Mouse (Mus musculus): Measurements from ENCODE around the gene Rusc2. TPM values are rescaled to one million over a fixed set of nuclear protein-coding genes. Genes with fewer than 3 reads are reported as not detected.

Gene Rusc2
- polyA plus RNA-seq (2012; rRNA removed), result 24.1 and 30.0 TPM in 2 replicates

GRCm38 (mm10) chr4:43381408-43382154 is at the start of gene Rusc2:
Rusc2 (plus strand) TSS chr4:43381979.
- TF ChIP-seq POLR2A (IDR thresholded peaks at IDR 0.05; ENCODE audit: control insufficient read depth, low read depth, low read length) (peak; percentile 61), CTCF (IDR thresholded peaks at IDR 0.05; ENCODE audit: control insufficient read depth, insufficient read depth, insufficient replicate concordance, low read depth, low read length) (no peak)
- Histone ChIP-seq H3K36me3 (ENCODE audit: control insufficient read depth, insufficient read depth, low read length) (no peaks in the 10 kb centered on the region), H3K4me1 (ENCODE audit: control insufficient read depth, insufficient read depth, low read length) (peaks cover 23% of the 10 kb centered on the region), H3K4me3 (ENCODE audit: control insufficient read depth, low read depth, low read length) (peak within 1 kb of the TSS; percentile 77), H3K27ac (ENCODE audit: control insufficient read depth, insufficient read depth, low read depth, low read length) (peak within 1 kb of the TSS; percentile 81), H3K27me3 (ENCODE audit: control insufficient read depth, insufficient read depth, low read length) (no peaks in the 10 kb centered on the region)

GRCm38 (mm10) chr4:43334771-43335170 is 47.0 kb upstream of the Rusc2 start:
- no peaks in the 10 kb centered on the region for H3K36me3 ChIP-seq (ENCODE audit: control insufficient read depth, insufficient read depth, low read length)
- no peak for TF ChIP-seq POLR2A (IDR thresholded peaks at IDR 0.05; ENCODE audit: control insufficient read depth, low read depth, low read length)
- TF ChIP-seq CTCF (IDR thresholded peaks at IDR 0.05; ENCODE audit: control insufficient read depth, insufficient read depth, insufficient replicate concordance, low read depth, low read length), result no peak
- no peak overlapping the region for H3K27ac ChIP-seq (ENCODE audit: control insufficient read depth, insufficient read depth, low read depth, low read length)
- no peak overlapping the region for H3K4me3 ChIP-seq (ENCODE audit: control insufficient read depth, low read depth, low read length)
- no peaks in the 10 kb centered on the region for H3K27me3 ChIP-seq (ENCODE audit: control insufficient read depth, insufficient read depth, low read length)
- H3K4me1 ChIP-seq (ENCODE audit: control insufficient read depth, insufficient read depth, low read length), result no peaks in the 10 kb centered on the region

GRCm38 (mm10) chr4:43336176-43336575 is 45.6 kb upstream of the Rusc2 start:
- TF ChIP-seq POLR2A (IDR thresholded peaks at IDR 0.05; ENCODE audit: control insufficient read depth, low read depth, low read length) (no peak), CTCF (IDR thresholded peaks at IDR 0.05; ENCODE audit: control insufficient read depth, insufficient read depth, insufficient replicate concordance, low read depth, low read length) (no peak)
- Histone ChIP-seq H3K27me3 (ENCODE audit: control insufficient read depth, insufficient read depth, low read length) (no peaks in the 10 kb centered on the region), H3K27ac (ENCODE audit: control insufficient read depth, insufficient read depth, low read depth, low read length) (no peak overlapping the region), H3K4me1 (ENCODE audit: control insufficient read depth, insufficient read depth, low read length) (no peaks in the 10 kb centered on the region), H3K4me3 (ENCODE audit: control insufficient read depth, low read depth, low read length) (no peak overlapping the region), H3K36me3 (ENCODE audit: control insufficient read depth, insufficient read depth, low read length) (no peaks in the 10 kb centered on the region)

- TF ChIP-seq POLR2A (IDR thresholded peaks at IDR 0.05; ENCODE audit: control insufficient read depth, low read depth, low read length) (no peak), CTCF (IDR thresholded peaks at IDR 0.05; ENCODE audit: control insufficient read depth, insufficient read depth, insufficient replicate concordance, low read depth, low read length) (no peak)
- no peaks in the 10 kb centered on the region for H3K4me1 ChIP-seq (ENCODE audit: control insufficient read depth, insufficient read depth, low read length)
- H3K36me3 ChIP-seq (ENCODE audit: control insufficient read depth, insufficient read depth, low read length), result no peaks in the 10 kb centered on the region
- no peaks in the 10 kb centered on the region for H3K27me3 ChIP-seq (ENCODE audit: control insufficient read depth, insufficient read depth, low read length)
- H3K4me3 ChIP-seq (ENCODE audit: control insufficient read depth, low read depth, low read length), result no peak overlapping the region
- H3K27ac ChIP-seq (ENCODE audit: control insufficient read depth, insufficient read depth, low read depth, low read length), result no peak overlapping the region
Observed at GRCm38 (mm10) chr4:43340096-43340804, 41.5 kb upstream of the Rusc2 start.

GRCm38 (mm10) chr4:43341276-43341891 is 40.4 kb upstream of the Rusc2 start:
- TF ChIP-seq CTCF (IDR thresholded peaks at IDR 0.05; ENCODE audit: control insufficient read depth, insufficient read depth, insufficient replicate concordance, low read depth, low read length) (no peak), POLR2A (IDR thresholded peaks at IDR 0.05; ENCODE audit: control insufficient read depth, low read depth, low read length) (no peak)
- H3K27me3 ChIP-seq (ENCODE audit: control insufficient read depth, insufficient read depth, low read length), result no peaks in the 10 kb centered on the region
- no peak overlapping the region for H3K4me3 ChIP-seq (ENCODE audit: control insufficient read depth, low read depth, low read length)
- no peaks in the 10 kb centered on the region for H3K36me3 ChIP-seq (ENCODE audit: control insufficient read depth, insufficient read depth, low read length)
- no peak overlapping the region for H3K27ac ChIP-seq (ENCODE audit: control insufficient read depth, insufficient read depth, low read depth, low read length)
- no peaks in the 10 kb centered on the region for H3K4me1 ChIP-seq (ENCODE audit: control insufficient read depth, insufficient read depth, low read length)

GRCm38 (mm10) chr4:43342443-43342842 is 39.3 kb upstream of the Rusc2 start:
- Histone ChIP-seq H3K36me3 (ENCODE audit: control insufficient read depth, insufficient read depth, low read length) (no peaks in the 10 kb centered on the region), H3K27me3 (ENCODE audit: control insufficient read depth, insufficient read depth, low read length) (no peaks in the 10 kb centered on the region), H3K27ac (ENCODE audit: control insufficient read depth, insufficient read depth, low read depth, low read length) (no peak overlapping the region), H3K4me3 (ENCODE audit: control insufficient read depth, low read depth, low read length) (no peak overlapping the region), H3K4me1 (ENCODE audit: control insufficient read depth, insufficient read depth, low read length) (no peaks in the 10 kb centered on the region)
- TF ChIP-seq POLR2A (IDR thresholded peaks at IDR 0.05; ENCODE audit: control insufficient read depth, low read depth, low read length) (no peak), CTCF (IDR thresholded peaks at IDR 0.05; ENCODE audit: control insufficient read depth, insufficient read depth, insufficient replicate concordance, low read depth, low read length) (no peak)

GRCm38 (mm10) chr4:43344932-43345331 is 36.8 kb upstream of the Rusc2 start:
- Histone ChIP-seq H3K4me1 (ENCODE audit: control insufficient read depth, insufficient read depth, low read length) (no peaks in the 10 kb centered on the region), H3K36me3 (ENCODE audit: control insufficient read depth, insufficient read depth, low read length) (no peaks in the 10 kb centered on the region), H3K27ac (ENCODE audit: control insufficient read depth, insufficient read depth, low read depth, low read length) (no peak overlapping the region), H3K27me3 (ENCODE audit: control insufficient read depth, insufficient read depth, low read length) (no peaks in the 10 kb centered on the region), H3K4me3 (ENCODE audit: control insufficient read depth, low read depth, low read length) (no peak overlapping the region)
- TF ChIP-seq CTCF (IDR thresholded peaks at IDR 0.05; ENCODE audit: control insufficient read depth, insufficient read depth, insufficient replicate concordance, low read depth, low read length) (no peak), POLR2A (IDR thresholded peaks at IDR 0.05; ENCODE audit: control insufficient read depth, low read depth, low read length) (no peak)
